Mouse (Mus musculus) bone marrow, adult 2 months (tissue): ENCODE measurements around the gene Nrip1. TPM values are rescaled to one million over a fixed set of nuclear protein-coding genes. Genes with fewer than 3 reads are reported as not detected.

Experiments used
- H3K27ac ChIP-seq: fragments of 200-500 bp; 2 replicates; pipeline ENCODE4 v1.5.1; 2012; ENCODE audit warnings: low read depth, mild to moderate bottlenecking, control low read depth, inconsistent platforms, low read length; ENCODE audit not compliant: control insufficient read depth, poor library complexity, insufficient read depth
- H3K4me1 ChIP-seq: fragments of 200-500 bp; 2 replicates; pipeline ENCODE4 v1.6.1; 2011; ENCODE audit warnings: low read length; ENCODE audit not compliant: control insufficient read depth, insufficient read depth
- H3K4me3 ChIP-seq: fragments of 200-500 bp; replicated peaks from 2 replicates; pipeline ENCODE3; 2011; ENCODE audit warnings: mild to moderate bottlenecking, low read depth, low read length, control low read depth; ENCODE audit not compliant: control insufficient read depth
- CTCF ChIP-seq: fragments of 200-500 bp; IDR thresholded peaks from 2 replicates; pipeline ENCODE4 v1.5.1; 2011; ENCODE audit warnings: low read length, control low read depth; ENCODE audit not compliant: control insufficient read depth, insufficient read depth
- POLR2A ChIP-seq: fragments of 200-500 bp; IDR thresholded peaks from 2 replicates; pipeline ENCODE4 v1.6.1; 2011; ENCODE audit warnings: low read depth, mild to moderate bottlenecking, control low read depth, low read length, borderline replicate concordance; ENCODE audit not compliant: control insufficient read depth
- WGBS: fragments of 180-500 bp; shearing (Covaris S2); methylation state at CpG from one replicate; pipeline ENCODE4 v1.1.7; 2018; 5-methylcytosine and 5-hydroxymethylcytosine counted together
- polyA plus RNA-seq: library from polyadenylated mRNA; stranded (reverse); fragments of >200 nt; gene quantifications from 2 replicates; pipeline ENCODE4 v1.2.4, GENCODE M21; 2011; ENCODE audit warnings: low replicate concordance; ENCODE audit not compliant: missing spikeins, insufficient read depth, insufficient read length

Gene Nrip1
- polyA plus RNA-seq, 1 experiment = 6.7 TPM

GRCm38 (mm10) chr16:76299511-76299910 lies 74.1 kb downstream of the Nrip1 start:
- TF ChIP-seq POLR2A (no peak), CTCF (no peak)

GRCm38 (mm10) chr16:76295322-76295721 lies 78.3 kb downstream of the Nrip1 start:
- H3K4me1 ChIP-seq = no peaks in the 10 kb centered on the region
- no peak overlapping the region for H3K27ac ChIP-seq
- 92% methylated on average over 14 of the region's 14 CpGs for WGBS
- no peak for TF ChIP-seq CTCF
- TF ChIP-seq POLR2A = no peak
- H3K4me3 ChIP-seq = no peak overlapping the region

More at GRCm38 (mm10) chr16:76299511-76299910, 74.1 kb downstream of the Nrip1 start:
- H3K27ac ChIP-seq = no peak overlapping the region
- WGBS = 63% methylated on average over 2 of the region's 2 CpGs
- H3K4me3 ChIP-seq = no peak overlapping the region
- H3K4me1 ChIP-seq = no peaks in the 10 kb centered on the region

- Histone ChIP-seq H3K4me3 (no peak overlapping the region), H3K4me1 (no peaks in the 10 kb centered on the region), H3K27ac (no peak overlapping the region)
- 86% methylated on average over 15 of the region's 15 CpGs for WGBS
- TF ChIP-seq POLR2A = no peak
- TF ChIP-seq CTCF = no peak
Measured at GRCm38 (mm10) chr16:76294550-76294949, 79.1 kb downstream of the Nrip1 start.

GRCm38 (mm10) chr16:76293765-76294463 lies 79.7 kb downstream of the Nrip1 start:
- TF ChIP-seq CTCF (no peak), POLR2A (no peak)
- Histone ChIP-seq H3K4me3 (no peak overlapping the region), H3K4me1 (no peaks in the 10 kb centered on the region), H3K27ac (no peak overlapping the region)
- WGBS = 87% methylated on average over 20 of the region's 20 CpGs

GRCm38 (mm10) chr16:76293176-76293575 lies 80.5 kb downstream of the Nrip1 start:
- Histone ChIP-seq H3K27ac (no peak overlapping the region), H3K4me1 (no peaks in the 10 kb centered on the region), H3K4me3 (no peak overlapping the region)
- WGBS = 95% methylated on average over 21 of the region's 21 CpGs
- TF ChIP-seq CTCF = no peak
- no peak for TF ChIP-seq POLR2A

- Histone ChIP-seq H3K4me3 (no peak overlapping the region), H3K27ac (no peak overlapping the region), H3K4me1 (no peaks in the 10 kb centered on the region)
- TF ChIP-seq CTCF = no peak
- no peak for TF ChIP-seq POLR2A
- WGBS = 97% methylated on average over 15 of the region's 15 CpGs
Measured at GRCm38 (mm10) chr16:76292656-76293055, 81.0 kb downstream of the Nrip1 start.

- H3K4me3 ChIP-seq = no peak overlapping the region
- H3K4me1 ChIP-seq = no peaks in the 10 kb centered on the region
- TF ChIP-seq CTCF = no peak
- no peak for TF ChIP-seq POLR2A
- H3K27ac ChIP-seq = no peak overlapping the region
- WGBS = 94% methylated on average over 14 of the region's 14 CpGs
Measured at GRCm38 (mm10) chr16:76291366-76291765, 82.3 kb downstream of the Nrip1 start.

- Histone ChIP-seq H3K4me3 (no peak overlapping the region), H3K4me1 (no peaks in the 10 kb centered on the region), H3K27ac (no peak overlapping the region)
- WGBS = 86% methylated on average over 2 of the region's 2 CpGs
- TF ChIP-seq POLR2A = no peak
- TF ChIP-seq CTCF = no peak
Measured at GRCm38 (mm10) chr16:76289495-76289894, 84.1 kb downstream of the Nrip1 start.

GRCm38 (mm10) chr16:76283796-76284195 lies 89.8 kb downstream of the Nrip1 start:
- Histone ChIP-seq H3K4me3 (no peak overlapping the region), H3K27ac (no peak overlapping the region), H3K4me1 (no peaks in the 10 kb centered on the region; the same call in 1 of the 2 replicates)
- 16% methylated on average over 3 of the region's 3 CpGs for WGBS
- TF ChIP-seq CTCF (no peak), POLR2A (no peak)
